Mouse (Mus musculus) effector memory CD4-positive, alpha-beta T cell, adult 7 months (primary cell): ENCODE results near the gene Zrsr2. TPM values are rescaled to one million over a fixed set of nuclear protein-coding genes. Genes with fewer than 3 reads are reported as not detected.

ENCODE experiments used
- polyA plus RNA-seq: library from polyadenylated mRNA; unstranded; fragments of 100-300 nt; shearing (Covaris generic); gene quantifications from one replicate; pipeline ENCODE4 v1.2.1, GENCODE M21; 2017

Gene Zrsr2
- polyA plus RNA-seq = 119 TPM

GRCm38 (mm10) chrX:163958467-163958875 lies at the start of gene Zrsr2:
TSS of gene Zrsr2 (minus strand) at chrX:163958661.

GRCm38 (mm10) chrX:163908337-163909250 lies 49.9 kb downstream of the Zrsr2 start, which contains the start of gene Ap1s2:
TSS of gene Ap1s2 (plus strand) at chrX:163909017.

Other genes with a start within 250 kb of the Zrsr2 start
- gene Rnf138rt1, start 197.3 kb downstream of the Zrsr2 start, polyA plus RNA-seq = not detected
- 49.4 TPM for gene Ap1s2, start 49.6 kb downstream of the Zrsr2 start, polyA plus RNA-seq
- 9.9 TPM for gene Car5b, start 69.3 kb upstream of the Zrsr2 start, polyA plus RNA-seq
- gene Siah1b, start 117.8 kb upstream of the Zrsr2 start, polyA plus RNA-seq = 5.9 TPM
- gene Cltrn, start 130.2 kb upstream of the Zrsr2 start, polyA plus RNA-seq = not detected
- gene Ace2, start 180.7 kb upstream of the Zrsr2 start, polyA plus RNA-seq = not detected